Mouse (Mus musculus) ES-E14 (cell line): ENCODE measurements around the gene Arl10.

Source experiments
- CHD2 ChIP-seq: IDR thresholded peaks from 2 replicates; pipeline ENCODE4 v1.6.1; 2014; ENCODE audit warnings: mild to moderate bottlenecking, low read depth, low read length, inconsistent platforms
- ZC3H11A ChIP-seq: IDR thresholded peaks from 2 replicates; pipeline ENCODE4 v1.6.1; 2012; ENCODE audit warnings: low read depth, mild to moderate bottlenecking, inconsistent platforms, low read length, borderline replicate concordance

DNA sequence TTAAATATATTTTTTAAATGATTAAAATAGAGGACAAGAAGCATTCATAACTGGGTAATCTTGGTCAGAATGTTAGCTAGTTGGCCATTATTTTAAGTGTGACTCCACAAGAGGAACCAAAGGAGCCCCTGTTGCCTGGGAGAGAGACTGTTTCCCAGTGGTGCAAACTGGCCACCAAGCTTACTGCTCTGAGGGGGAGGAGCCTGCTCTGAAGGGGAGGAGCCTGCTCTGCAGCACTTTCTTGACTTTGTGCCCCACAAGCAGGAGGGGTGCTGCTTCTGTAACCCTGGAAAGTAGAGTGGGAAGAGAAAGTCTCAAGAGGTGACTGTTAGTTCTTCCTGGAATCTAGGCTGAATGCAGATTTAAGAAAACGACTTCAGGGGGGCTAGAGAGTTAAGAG is 5.5 kb upstream of the Arl10 start:
- TF ChIP-seq CHD2: no peak
- TF ChIP-seq ZC3H11A: no peak
